Mouse (Mus musculus): ENCODE data around the gene Gm37240. TPM values are rescaled to one million over a fixed set of nuclear protein-coding genes. Genes with fewer than 3 reads are reported as not detected.

Gene Gm37240
- total and polyA plus RNA-seq, 3 experiments, result not detected

- peaks cover 4% of the 10 kb centered on the region; the same call in 1 of the 2 replicates for H3K9me3 ChIP-seq (replicated peaks)
- peaks cover 21% of the 10 kb centered on the region; the same call in 1 of the 2 replicates for H3K27me3 ChIP-seq (ENCODE audit: insufficient read depth, low read length)
- H3K4me3 ChIP-seq (ENCODE audit: low read depth, low read length), result no peak overlapping the region
- ATAC-seq (ENCODE audit: extremely low read depth, insufficient number of reproducible peaks, low FRiP score, poor library complexity, severe bottlenecking), result no peak
- H3K36me3 ChIP-seq (replicated peaks), result no peaks in the 10 kb centered on the region
- no peak for DNase-seq (ENCODE audit: low spot score)
- TF ChIP-seq TAL1 (conservative IDR thresholded peaks at IDR 0.05; ENCODE audit: low read depth, low read length), result no peak
- TF ChIP-seq CTCF (IDR thresholded peaks at IDR 0.05; ENCODE audit: low read depth, low read length), result no peak
- TF ChIP-seq POLR2AphosphoS5 (IDR thresholded peaks at IDR 0.05; ENCODE audit: insufficient replicate concordance, low read depth, low read length), result no peak
- no peak for TF ChIP-seq GATA2 (IDR thresholded peaks at IDR 0.05; ENCODE audit: borderline replicate concordance, low read depth, low read length)
- no peak for TF ChIP-seq GATA1 (IDR thresholded peaks at IDR 0.05; ENCODE audit: borderline replicate concordance, low read length)
- no peaks in the 10 kb centered on the region for H3K4me1 ChIP-seq (ENCODE audit: insufficient read depth, low read depth, low read length)
These were observed 1277.1 kb downstream of the Gm37240 start for GRCm38 (mm10) chr3:84610183-84610710.

GRCm38 (mm10) chr3:84603212-84603611 lies 1284.1 kb downstream of the Gm37240 start:
- Histone ChIP-seq H3K36me3 (replicated peaks) (no peaks in the 10 kb centered on the region), H3K4me3 (ENCODE audit: low read depth, low read length) (no peak overlapping the region), H3K4me1 (ENCODE audit: insufficient read depth, low read depth, low read length) (peaks cover under 1% of the 10 kb centered on the region; the same call in 1 of the 2 replicates), H3K27me3 (ENCODE audit: insufficient read depth, low read length) (peaks cover 18% of the 10 kb centered on the region; the same call in 1 of the 2 replicates), H3K9me3 (replicated peaks) (no peaks in the 10 kb centered on the region)
- TF ChIP-seq CTCF (IDR thresholded peaks at IDR 0.05; ENCODE audit: low read depth, low read length) (no peak), GATA1 (IDR thresholded peaks at IDR 0.05; ENCODE audit: borderline replicate concordance, low read length) (no peak), TAL1 (conservative IDR thresholded peaks at IDR 0.05; ENCODE audit: low read depth, low read length) (no peak), GATA2 (IDR thresholded peaks at IDR 0.05; ENCODE audit: borderline replicate concordance, low read depth, low read length) (no peak), POLR2AphosphoS5 (IDR thresholded peaks at IDR 0.05; ENCODE audit: insufficient replicate concordance, low read depth, low read length) (no peak)
- DNase-seq (ENCODE audit: low spot score) (no peak), ATAC-seq (ENCODE audit: extremely low read depth, insufficient number of reproducible peaks, low FRiP score, poor library complexity, severe bottlenecking) (no peak)

GRCm38 (mm10) chr3:84602759-84603158 lies 1284.6 kb downstream of the Gm37240 start:
- TF ChIP-seq GATA2 (IDR thresholded peaks at IDR 0.05; ENCODE audit: borderline replicate concordance, low read depth, low read length) (no peak), TAL1 (conservative IDR thresholded peaks at IDR 0.05; ENCODE audit: low read depth, low read length) (no peak), POLR2AphosphoS5 (IDR thresholded peaks at IDR 0.05; ENCODE audit: insufficient replicate concordance, low read depth, low read length) (no peak), CTCF (IDR thresholded peaks at IDR 0.05; ENCODE audit: low read depth, low read length) (no peak), GATA1 (IDR thresholded peaks at IDR 0.05; ENCODE audit: borderline replicate concordance, low read length) (no peak)
- Histone ChIP-seq H3K4me1 (ENCODE audit: insufficient read depth, low read depth, low read length) (peaks cover 4% of the 10 kb centered on the region), H3K4me3 (ENCODE audit: low read depth, low read length) (no peak overlapping the region), H3K36me3 (replicated peaks) (no peaks in the 10 kb centered on the region), H3K27me3 (ENCODE audit: insufficient read depth, low read length) (peaks cover 21% of the 10 kb centered on the region; the same call in 1 of the 2 replicates), H3K9me3 (replicated peaks) (no peaks in the 10 kb centered on the region)
- ATAC-seq (ENCODE audit: extremely low read depth, insufficient number of reproducible peaks, low FRiP score, poor library complexity, severe bottlenecking) (no peak), DNase-seq (ENCODE audit: low spot score) (no peak)

GRCm38 (mm10) chr3:84601870-84602495 lies 1285.3 kb downstream of the Gm37240 start:
- H3K27me3 ChIP-seq (ENCODE audit: insufficient read depth, low read length), result peaks cover 25% of the 10 kb centered on the region
- no peaks in the 10 kb centered on the region for H3K36me3 ChIP-seq (replicated peaks)
- H3K9me3 ChIP-seq (replicated peaks), result no peaks in the 10 kb centered on the region
- DNase-seq (ENCODE audit: low spot score) (no peak), ATAC-seq (ENCODE audit: extremely low read depth, insufficient number of reproducible peaks, low FRiP score, poor library complexity, severe bottlenecking) (no peak)
- TF ChIP-seq CTCF (IDR thresholded peaks at IDR 0.05; ENCODE audit: low read depth, low read length), result no peak
- H3K4me1 ChIP-seq (ENCODE audit: insufficient read depth, low read depth, low read length), result peaks cover 9% of the 10 kb centered on the region
- no peak overlapping the region for H3K4me3 ChIP-seq (ENCODE audit: low read depth, low read length)

GRCm38 (mm10) chr3:84598756-84599155 lies 1288.6 kb downstream of the Gm37240 start:
- DNase-seq (ENCODE audit: low spot score) (no peak), ATAC-seq (ENCODE audit: extremely low read depth, insufficient number of reproducible peaks, low FRiP score, poor library complexity, severe bottlenecking) (no peak)
- Histone ChIP-seq H3K36me3 (replicated peaks) (no peaks in the 10 kb centered on the region), H3K4me1 (ENCODE audit: insufficient read depth, low read depth, low read length) (peaks cover 15% of the 10 kb centered on the region), H3K27me3 (ENCODE audit: insufficient read depth, low read length) (peaks cover 34% of the 10 kb centered on the region), H3K4me3 (ENCODE audit: low read depth, low read length) (no peak overlapping the region), H3K9me3 (replicated peaks) (no peaks in the 10 kb centered on the region)
- TF ChIP-seq CTCF (IDR thresholded peaks at IDR 0.05; ENCODE audit: low read depth, low read length) (no peak), GATA2 (IDR thresholded peaks at IDR 0.05; ENCODE audit: borderline replicate concordance, low read depth, low read length) (no peak), POLR2AphosphoS5 (IDR thresholded peaks at IDR 0.05; ENCODE audit: insufficient replicate concordance, low read depth, low read length) (no peak)

GRCm38 (mm10) chr3:84597996-84598734 lies 1289.2 kb downstream of the Gm37240 start:
- Histone ChIP-seq H3K9me3 (replicated peaks) (no peaks in the 10 kb centered on the region), H3K4me3 (ENCODE audit: low read depth, low read length) (no peak overlapping the region), H3K36me3 (replicated peaks) (no peaks in the 10 kb centered on the region), H3K27me3 (ENCODE audit: insufficient read depth, low read length) (peaks cover 36% of the 10 kb centered on the region), H3K4me1 (ENCODE audit: insufficient read depth, low read depth, low read length) (peaks cover 15% of the 10 kb centered on the region)
- DNase-seq (ENCODE audit: low spot score), result no peak
- TF ChIP-seq POLR2AphosphoS5 (IDR thresholded peaks at IDR 0.05; ENCODE audit: insufficient replicate concordance, low read depth, low read length) (no peak), GATA2 (IDR thresholded peaks at IDR 0.05; ENCODE audit: borderline replicate concordance, low read depth, low read length) (no peak)
- ATAC-seq (ENCODE audit: extremely low read depth, insufficient number of reproducible peaks, low FRiP score, poor library complexity, severe bottlenecking), result no peak
